Mouse (Mus musculus) erythroblast, embryonic 14.5 days (primary cell): ENCODE results near the gene Cd47.

ENCODE experiments used
- GATA1 ChIP-seq: IDR thresholded peaks from 2 replicates; pipeline ENCODE4 v1.6.1; 2012; ENCODE audit warnings: low read length, inconsistent platforms, mixed read lengths
- TAL1 ChIP-seq: IDR thresholded peaks from 3 replicates; pipeline ENCODE4 v1.6.1; 2012; ENCODE audit warnings: low read length, inconsistent platforms, mixed read lengths

GRCm38 (mm10) chr16:49857504-49858160 is 57.3 kb downstream of the Cd47 start:
- TF ChIP-seq GATA1: no peak
- TF ChIP-seq TAL1: no peak
